Mouse (Mus musculus): ENCODE data around the gene Hspa1l.

Gene Hspa1l

GRCm38 (mm10) chr17:34972069-34972749, at the start of gene Hspa1l, which contains the start of gene Hspa1a:
Gene Hspa1l (plus strand): TSS chr17:34972703.
Gene Hspa1a (minus strand): TSS chr17:34972156.
- DNase-seq: peak; percentile 80

GRCm38 (mm10) chr17:34922939-34923338, 49.6 kb upstream of the Hspa1l start:
- DNase-seq: no peak

- no peak for DNase-seq
These were observed 48.2 kb upstream of the Hspa1l start for GRCm38 (mm10) chr17:34924258-34924657.

GRCm38 (mm10) chr17:34927306-34928019, 45.0 kb upstream of the Hspa1l start:
- no peak for DNase-seq

GRCm38 (mm10) chr17:34928841-34929240, 43.7 kb upstream of the Hspa1l start:
- DNase-seq: no peak

- DNase-seq: peak; percentile 100
These were observed 41.3 kb upstream of the Hspa1l start, which contains the start of gene Neu1 for GRCm38 (mm10) chr17:34931061-34931734. Gene Neu1 (plus strand): TSS chr17:34931253.

GRCm38 (mm10) chr17:34931735-34932098, 40.8 kb upstream of the Hspa1l start:
- DNase-seq: no peak

- no peak for DNase-seq
These were observed 40.2 kb upstream of the Hspa1l start for GRCm38 (mm10) chr17:34932287-34932686.

- DNase-seq: no peak
These were observed 38.5 kb upstream of the Hspa1l start for GRCm38 (mm10) chr17:34934031-34934430.

GRCm38 (mm10) chr17:34934830-34935229, 37.7 kb upstream of the Hspa1l start:
- DNase-seq: no peak

GRCm38 (mm10) chr17:34937960-34938505, 34.5 kb upstream of the Hspa1l start:
- no peak for DNase-seq

- peak; percentile 67 for DNase-seq
These were observed 31.0 kb upstream of the Hspa1l start for GRCm38 (mm10) chr17:34941344-34942041.

GRCm38 (mm10) chr17:34943128-34943815, 29.2 kb upstream of the Hspa1l start:
- no peak for DNase-seq

GRCm38 (mm10) chr17:34944362-34944761, 28.1 kb upstream of the Hspa1l start:
- no peak for DNase-seq

- no peak for DNase-seq
These were observed 25.9 kb upstream of the Hspa1l start for GRCm38 (mm10) chr17:34946486-34947140.

- DNase-seq: peak; percentile 58
These were observed 24.9 kb upstream of the Hspa1l start for GRCm38 (mm10) chr17:34947606-34948005.

- peak; percentile 16 for DNase-seq
These were observed 23.6 kb upstream of the Hspa1l start for GRCm38 (mm10) chr17:34948721-34949552.

- DNase-seq: peak; percentile 32
These were observed 22.9 kb upstream of the Hspa1l start for GRCm38 (mm10) chr17:34949553-34949969.

GRCm38 (mm10) chr17:34950514-34951455, 21.7 kb upstream of the Hspa1l start:
- peak; percentile 17 for DNase-seq
